Mouse (Mus musculus) cerebellum, adult 9-10 months (tissue): Measurements from ENCODE around the gene Snx25.

Source experiments
- DNase-seq: peaks from one replicate; pipeline ENCODE4 v3.0.0; 2022

Snx25 gene

DNA sequence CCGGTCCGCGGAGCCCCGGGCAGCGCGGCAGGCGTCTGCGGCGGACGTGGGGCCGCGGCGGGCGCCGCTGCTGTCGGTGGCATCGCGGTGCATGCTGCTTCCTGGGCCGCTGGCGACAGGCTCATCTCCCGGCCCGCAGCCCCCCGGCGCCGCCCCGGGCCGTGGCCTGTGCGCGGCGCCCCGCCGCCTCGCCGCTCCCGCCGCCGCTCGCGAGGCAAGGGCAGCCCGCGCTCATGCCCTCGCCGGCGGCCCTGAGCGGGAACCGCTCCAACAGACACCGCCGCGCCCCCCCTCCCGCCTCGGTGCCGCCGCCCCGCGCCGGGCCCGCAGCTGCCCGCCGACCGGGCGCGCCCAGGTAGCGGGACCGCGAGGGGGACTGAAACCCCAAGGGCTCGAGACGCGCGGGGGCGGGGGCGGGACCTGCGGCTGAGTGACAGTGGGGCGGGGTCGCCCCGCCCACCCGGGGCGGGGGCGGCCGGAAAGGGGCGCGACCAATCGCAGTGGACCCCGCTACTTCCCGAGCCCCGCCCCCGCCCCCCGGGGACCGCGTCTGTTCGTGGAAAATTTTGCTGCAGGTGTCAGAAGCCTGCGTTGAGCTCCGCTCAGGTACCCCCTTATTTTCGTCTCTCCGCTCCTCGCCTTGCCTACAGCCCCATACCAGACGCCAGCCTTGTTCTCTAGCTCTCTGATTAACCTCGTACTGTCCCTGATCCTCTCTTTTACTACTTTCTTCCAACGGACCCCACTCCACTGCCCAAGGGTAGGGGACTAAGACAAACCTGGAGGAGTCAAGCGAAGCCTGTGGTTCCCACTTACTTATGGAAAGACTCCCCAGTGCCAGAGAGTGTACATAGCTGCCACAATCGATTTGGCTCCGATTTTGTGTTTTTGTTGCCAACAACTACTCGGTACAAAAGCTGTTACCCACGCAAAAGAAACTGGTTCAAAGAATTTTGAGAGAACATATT, at the start of gene Snx25:
Gene Snx25 (minus strand): TSS at position 96 of the 968 bp plus-strand sequence.
- peak; percentile 96 for DNase-seq

DNA sequence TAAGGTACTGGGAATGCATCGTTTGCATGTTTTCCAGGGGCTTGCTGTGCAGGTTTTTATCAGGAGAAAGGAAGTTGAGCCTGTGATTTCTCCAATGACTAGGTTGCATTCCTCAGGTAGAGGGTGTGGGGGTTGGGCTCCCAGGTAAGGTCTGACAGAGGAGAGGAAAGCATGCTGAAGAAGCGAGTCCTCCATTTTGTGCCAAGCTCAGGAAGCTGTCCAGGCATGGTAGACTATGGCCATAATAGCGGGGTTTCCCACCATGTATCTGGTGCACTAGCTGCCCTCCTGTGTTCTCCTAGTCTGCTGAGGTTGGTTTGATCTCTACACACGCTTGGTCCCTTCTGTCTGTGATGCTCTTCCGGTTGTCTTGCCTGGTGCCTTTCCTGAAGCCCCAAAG, 45.7 kb upstream of the Snx25 start:
- DNase-seq, result no peak

- no peak for DNase-seq
These were observed 44.9 kb upstream of the Snx25 start for GRCm38 (mm10) chr8:46196877-46197276.

DNA sequence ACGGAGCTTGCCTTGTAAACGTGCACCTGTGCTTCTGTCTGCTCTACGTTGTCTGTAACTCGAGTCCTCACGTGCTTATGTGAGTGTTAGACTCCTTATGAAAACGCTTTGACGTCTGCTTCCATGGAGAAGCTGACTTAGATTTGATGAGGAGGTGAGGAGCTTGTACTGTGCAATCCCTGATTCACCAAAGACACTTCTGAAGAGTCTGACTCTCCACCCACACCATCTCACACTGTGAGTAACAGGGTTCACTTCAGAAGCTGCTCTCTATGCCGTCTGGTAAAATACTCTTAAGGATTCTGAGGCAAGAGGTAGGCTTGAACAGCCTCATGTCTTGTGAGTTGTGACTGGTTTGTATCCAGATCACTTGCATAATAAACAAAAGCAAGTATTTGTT, 41.1 kb upstream of the Snx25 start:
- DNase-seq, result no peak

- peak; percentile 69 for DNase-seq
These were observed 33.4 kb upstream of the Snx25 start for GRCm38 (mm10) chr8:46185361-46185760.

- DNase-seq, result no peak
These were observed 28.2 kb upstream of the Snx25 start for GRCm38 (mm10) chr8:46180136-46180535.

GRCm38 (mm10) chr8:46173651-46174050, 21.7 kb upstream of the Snx25 start:
- no peak for DNase-seq

DNA sequence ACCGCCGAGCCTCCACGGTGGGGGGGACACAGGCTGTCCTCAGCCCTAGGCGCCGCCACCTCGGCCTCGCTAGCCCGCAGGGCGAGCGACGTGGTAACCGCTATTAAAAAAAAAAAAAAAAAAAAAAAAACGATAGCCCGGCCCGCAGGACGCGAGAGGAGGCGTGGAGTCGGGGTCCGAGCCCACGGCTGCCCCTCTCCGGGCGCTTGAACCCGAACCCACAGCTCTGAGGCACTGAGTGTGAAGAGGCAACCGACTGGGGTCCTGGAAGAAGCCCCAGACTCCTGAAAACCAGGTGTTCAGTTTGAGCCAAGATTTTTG, 11.9 kb upstream of the Snx25 start:
- DNase-seq, result no peak

GRCm38 (mm10) chr8:46162953-46163869, 11.3 kb upstream of the Snx25 start:
- peak; percentile 97 for DNase-seq

- peak; percentile 58 for DNase-seq
These were observed 1.1 kb upstream of the Snx25 start for GRCm38 (mm10) chr8:46153042-46153441.

DNA sequence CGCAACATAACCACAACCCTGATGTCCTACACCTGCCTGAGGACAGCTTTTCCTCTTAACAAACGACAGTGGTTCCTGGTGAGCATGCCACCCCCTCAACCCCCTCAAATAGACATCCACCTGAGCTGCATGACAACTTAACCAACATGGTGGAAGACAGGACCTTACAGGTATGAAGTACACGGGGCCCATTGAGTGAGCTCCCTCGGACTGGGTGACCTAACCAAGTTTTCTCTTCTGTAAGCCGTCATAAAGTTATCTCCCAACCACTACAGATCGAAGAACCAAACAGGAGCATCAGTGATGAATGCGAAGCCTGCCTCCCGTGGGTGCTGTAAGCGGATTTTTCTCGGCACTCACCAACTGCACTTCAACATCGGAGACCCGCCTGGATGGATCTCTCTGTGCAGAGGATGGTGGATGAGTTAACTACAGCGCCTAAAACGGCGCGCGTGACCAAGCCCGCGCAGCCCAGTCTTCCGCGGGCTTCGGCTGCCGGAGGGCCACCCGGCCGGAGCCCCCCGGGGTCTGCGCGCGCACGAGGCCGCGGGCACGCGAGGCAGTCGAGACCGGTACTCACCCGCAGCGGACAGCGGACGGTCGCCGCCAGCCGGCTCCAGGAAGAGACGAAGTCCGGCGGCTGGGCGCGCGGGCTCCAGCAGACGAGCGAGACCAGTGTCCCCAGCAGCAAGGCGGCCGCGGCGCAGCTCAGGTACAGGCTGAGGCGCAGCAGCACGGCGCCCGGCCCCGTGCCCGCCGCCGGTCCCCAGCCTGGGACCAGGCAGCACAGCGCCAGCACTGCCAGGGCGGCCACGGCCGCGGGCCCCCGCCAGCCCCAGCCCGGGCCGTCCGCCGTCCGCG, 527 bp downstream of the Snx25 start, which contains the start of gene Cfap97:
Gene Cfap97 (plus strand): TSS at position 570 of the 861 bp plus-strand sequence.
- peak; percentile 60 for DNase-seq

GRCm38 (mm10) chr8:46149782-46150181, 2.2 kb downstream of the Snx25 start:
- no peak for DNase-seq

DNA sequence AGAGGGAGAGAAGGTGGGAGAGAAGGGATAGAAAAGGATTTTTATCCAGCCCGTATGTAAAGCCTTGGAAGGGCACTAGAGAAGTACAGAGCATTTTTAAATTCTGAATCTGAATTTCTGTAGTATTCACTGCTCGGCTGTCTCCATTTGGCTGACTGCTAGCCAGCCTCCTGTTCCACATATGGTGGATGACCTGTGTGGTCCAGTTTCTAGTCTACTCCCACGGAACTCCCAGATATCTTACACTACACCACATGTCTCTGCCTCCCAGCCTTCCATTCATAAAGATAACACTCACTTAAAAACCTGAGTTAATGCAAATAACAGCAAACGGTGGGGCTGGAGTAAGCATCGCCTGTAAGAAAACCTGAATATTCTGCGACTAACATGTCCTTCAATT, 2.7 kb downstream of the Snx25 start:
- DNase-seq, result no peak

DNA sequence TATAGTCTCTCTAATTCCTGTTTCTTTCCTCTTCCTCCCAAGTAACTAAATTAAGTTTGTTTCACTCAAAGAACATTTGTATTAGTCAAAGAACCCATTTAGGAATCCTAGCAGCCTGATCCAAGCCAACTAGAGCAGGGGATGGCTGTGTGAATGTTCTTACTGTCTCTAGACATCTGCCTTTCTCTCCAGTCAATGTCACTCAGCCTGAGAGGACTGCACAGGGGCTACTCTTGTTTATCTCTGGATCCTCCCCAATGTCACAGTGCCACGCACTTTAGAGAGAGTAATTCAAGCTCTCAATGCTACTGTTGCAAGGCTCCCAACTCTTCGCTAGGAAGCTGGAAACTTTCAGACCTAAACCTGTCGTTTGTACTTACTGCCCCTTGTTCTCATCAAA, 5.8 kb downstream of the Snx25 start:
- DNase-seq, result no peak

- no peak for DNase-seq
These were observed 8.0 kb downstream of the Snx25 start for GRCm38 (mm10) chr8:46143924-46144323.

- no peak for DNase-seq
These were observed 8.5 kb downstream of the Snx25 start for GRCm38 (mm10) chr8:46143470-46143869.

GRCm38 (mm10) chr8:46142498-46143081, 9.4 kb downstream of the Snx25 start:
- DNase-seq, result no peak

DNA sequence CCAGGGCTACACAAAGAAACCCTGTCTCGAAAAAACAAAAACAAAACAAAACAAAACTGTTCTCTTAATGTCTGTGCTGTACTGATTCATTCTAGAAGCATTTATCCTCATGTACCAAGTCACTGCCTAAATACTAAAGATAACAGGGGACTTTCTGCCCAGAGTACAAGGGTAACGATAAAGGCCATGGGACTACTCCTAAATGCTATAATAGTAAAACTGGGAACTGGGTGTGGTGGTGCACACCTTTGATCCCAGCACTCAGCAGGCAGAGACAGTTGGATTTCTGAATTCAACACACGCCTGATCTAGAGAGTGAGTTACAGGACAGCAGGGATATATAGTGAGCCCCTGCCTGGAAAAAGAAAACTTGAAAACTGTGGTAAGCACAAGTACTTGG, 10.3 kb downstream of the Snx25 start:
- DNase-seq, result no peak

- no peak for DNase-seq
These were observed 11.4 kb downstream of the Snx25 start for GRCm38 (mm10) chr8:46140376-46141120.

DNA sequence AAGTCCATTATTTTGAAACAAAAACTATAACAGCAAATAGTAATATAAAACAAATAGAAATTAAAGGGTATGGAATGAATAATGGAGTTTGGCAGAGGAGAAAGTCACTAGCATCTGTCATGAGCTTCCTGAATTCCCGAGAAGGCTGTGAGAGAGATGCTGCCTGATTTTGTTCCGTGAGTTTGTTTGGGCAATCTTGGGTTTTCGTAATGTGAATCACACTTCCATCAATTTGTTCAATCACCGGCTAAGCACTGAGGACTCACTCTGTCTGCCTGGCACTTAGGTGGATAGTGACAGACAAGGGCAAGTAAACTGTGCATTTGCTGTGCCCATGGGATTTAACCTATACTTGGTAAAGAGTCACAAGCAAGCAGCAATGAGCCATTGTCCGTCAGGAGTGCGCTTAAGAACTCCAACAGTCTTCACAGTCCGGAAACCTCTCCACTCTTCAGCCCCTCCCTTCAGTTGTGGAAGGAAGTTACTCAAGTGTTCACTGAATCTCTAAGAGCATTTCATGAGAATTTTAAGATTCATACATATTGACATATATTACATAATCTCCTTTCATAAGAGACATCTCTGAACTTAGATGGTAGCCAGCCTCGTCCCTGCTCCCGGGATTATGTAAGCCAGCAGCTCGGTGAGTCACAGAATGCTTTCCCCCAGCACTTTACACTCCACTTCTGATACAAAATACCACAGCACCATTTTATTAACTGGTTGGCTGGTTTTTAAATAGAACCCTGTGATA, 13.9 kb downstream of the Snx25 start:
- no peak for DNase-seq

GRCm38 (mm10) chr8:46137336-46137735, 14.6 kb downstream of the Snx25 start:
- no peak for DNase-seq
